Mouse (Mus musculus): ENCODE results near the gene Tex36. TPM values are rescaled to one million over a fixed set of nuclear protein-coding genes. Genes with fewer than 3 reads are reported as not detected.
A peak's percentile ranks its signal among the peaks of the same experiment; 100 is the strongest.

Gene Tex36
- under 1 TPM in 1 of 2 experiments, not detected in 1; 0.39 TPM for total RNA-seq (2021)
- long read RNA-seq: 0 reads

- no peak for DNase-seq (ENCODE audit: low spot score in 2 of 2)
Observed at GRCm38 (mm10) chr7:133602058-133602457, at the start of gene Tex36. Gene Tex36, minus strand, starts transcription at chr7:133602158.

DNA sequence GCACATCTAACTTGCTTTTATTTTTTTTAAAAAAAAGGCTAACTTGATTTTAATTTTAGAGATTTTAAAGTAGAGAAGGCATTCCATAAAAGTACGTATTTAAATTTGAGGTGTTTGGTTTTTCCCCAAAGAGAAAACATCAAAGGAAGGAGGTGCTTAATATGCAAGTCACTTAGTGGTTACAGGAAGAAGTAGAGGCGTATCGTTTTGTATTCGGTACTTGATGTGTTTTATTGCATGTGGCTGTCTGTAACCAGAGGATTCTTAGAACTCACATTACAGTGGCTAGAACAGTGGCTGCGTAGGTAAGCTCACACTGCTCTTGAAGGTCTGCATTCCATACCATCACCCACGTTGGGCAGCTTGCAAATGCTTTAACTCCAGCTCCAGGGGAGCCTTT lies 43.8 kb upstream of the Tex36 start:
- no peak for DNase-seq (ENCODE audit: low spot score in 2 of 2)

- DNase-seq (ENCODE audit: low spot score in 2 of 2): peak; percentile 22 to 34
Observed at GRCm38 (mm10) chr7:133638821-133639220, 36.9 kb upstream of the Tex36 start.

GRCm38 (mm10) chr7:133638306-133638705 lies 36.3 kb upstream of the Tex36 start:
- DNase-seq (ENCODE audit: low spot score in 2 of 2): no peak

- peak; percentile 96 to 97 for DNase-seq (ENCODE audit: low spot score in 2 of 2)
Observed at GRCm38 (mm10) chr7:133637361-133638305, 35.7 kb upstream of the Tex36 start, which contains the start of gene Edrf1. Gene Edrf1, plus strand, starts transcription at chr7:133637543.

DNA sequence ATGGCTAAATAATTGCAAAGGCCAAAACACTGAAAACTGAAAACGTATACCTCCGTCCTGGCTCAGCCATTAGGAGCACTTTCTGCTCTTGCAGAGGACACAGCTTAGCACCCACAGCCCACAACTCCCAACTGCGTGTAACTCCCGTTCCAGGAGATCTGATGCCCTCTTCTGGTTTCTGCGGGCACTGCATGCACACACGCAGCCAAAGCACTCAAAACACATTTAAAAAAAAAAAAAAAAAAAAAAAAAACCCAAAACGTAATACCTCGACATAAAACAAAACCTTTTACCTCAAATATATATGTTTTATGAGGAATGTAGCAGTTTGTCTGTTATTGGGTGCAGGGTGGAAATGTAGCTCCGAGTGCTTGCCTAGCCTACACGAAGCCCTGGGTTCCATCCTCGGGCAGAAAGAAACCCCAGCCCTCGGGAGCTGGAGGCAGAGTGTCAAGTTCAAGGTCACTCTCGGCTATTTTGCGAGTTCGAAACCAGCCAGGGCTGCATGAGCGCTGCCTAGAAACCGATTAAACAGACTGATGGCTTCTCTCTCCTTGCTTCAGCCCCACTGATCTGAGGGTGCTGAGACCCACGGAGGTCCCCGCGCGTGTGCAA lies 34.9 kb upstream of the Tex36 start:
- DNase-seq (ENCODE audit: low spot score in 2 of 2): peak; percentile 96 to 97

DNA sequence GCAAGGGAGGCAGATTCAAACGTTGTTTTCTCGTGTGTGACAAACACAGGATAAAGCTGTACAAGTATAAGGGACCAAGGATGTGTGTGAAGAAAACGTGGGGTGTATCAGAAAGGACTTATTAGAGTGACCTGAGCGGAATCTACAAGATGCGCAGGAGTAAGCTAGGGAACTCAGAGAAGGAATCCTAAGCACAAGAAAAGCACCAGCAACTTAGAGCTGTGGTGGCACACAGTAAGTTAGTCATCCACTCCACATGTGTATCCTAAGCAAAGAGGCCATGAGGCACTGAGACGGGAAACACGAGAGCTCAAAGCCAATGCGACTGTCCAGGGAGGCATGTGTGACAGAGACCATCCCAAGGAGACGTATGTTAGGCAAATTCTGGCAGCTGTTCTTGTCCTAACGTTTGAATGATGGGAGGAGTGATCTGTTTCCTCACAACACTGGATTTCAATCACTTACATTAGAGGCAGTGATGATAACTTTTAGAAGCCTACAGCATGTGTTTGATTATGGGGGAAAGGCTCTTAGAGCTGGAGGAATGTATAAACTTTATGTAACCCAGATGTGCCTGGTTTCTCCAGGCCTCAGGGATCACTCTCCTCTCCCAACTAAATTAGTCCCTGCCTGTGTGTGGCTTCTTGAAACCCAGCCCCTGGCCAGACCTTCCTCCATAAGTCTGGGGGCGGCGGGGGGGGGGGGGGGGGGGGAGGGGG lies 33.1 kb upstream of the Tex36 start:
- no peak for DNase-seq (ENCODE audit: low spot score in 2 of 2)

DNA sequence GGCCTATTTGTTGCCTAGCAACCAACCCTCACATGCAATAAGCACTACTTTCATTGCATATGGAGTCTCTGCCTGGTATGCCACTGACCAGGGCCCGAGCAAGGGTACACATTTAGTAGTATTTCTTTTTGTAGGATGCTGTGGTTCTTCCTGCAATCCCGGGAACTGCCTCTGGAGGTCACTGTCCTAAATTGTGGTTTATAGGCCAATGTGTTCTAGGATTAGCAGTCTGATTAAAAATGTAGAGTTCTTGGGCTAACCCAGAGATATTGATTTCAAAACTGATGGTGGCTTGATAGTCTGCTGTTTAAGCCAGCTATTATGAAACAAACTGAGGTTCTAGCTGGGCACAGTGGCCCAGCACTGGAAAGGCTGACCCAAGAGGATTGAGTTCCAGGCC lies 30.5 kb upstream of the Tex36 start:
- DNase-seq (ENCODE audit: low spot score in 2 of 2): peak; percentile 74 to 79

DNA sequence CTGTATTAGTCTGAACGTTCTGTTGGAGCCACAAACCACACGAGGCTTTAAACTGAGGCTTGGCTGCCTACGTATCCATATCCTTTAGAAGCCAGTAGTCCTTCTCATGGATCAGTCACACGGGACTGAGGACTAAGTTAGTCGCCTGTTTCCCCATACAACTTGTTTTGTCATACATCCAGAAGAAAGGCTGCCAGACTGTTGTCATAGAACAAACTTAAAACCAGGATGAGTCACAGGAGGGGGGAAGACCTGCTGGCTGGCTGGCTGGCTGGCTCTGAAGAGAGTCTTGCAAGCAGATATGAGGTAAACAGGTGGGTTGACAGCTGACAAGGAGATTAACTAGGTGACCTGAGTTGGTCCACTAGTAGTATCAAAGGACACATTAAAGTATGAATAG lies 28.9 kb upstream of the Tex36 start:
- no peak for DNase-seq (ENCODE audit: low spot score in 2 of 2)

GRCm38 (mm10) chr7:133627184-133627936 lies 25.4 kb upstream of the Tex36 start:
- DNase-seq (ENCODE audit: low spot score in 2 of 2): peak in 1 of 2 experiments; percentile 20

DNA sequence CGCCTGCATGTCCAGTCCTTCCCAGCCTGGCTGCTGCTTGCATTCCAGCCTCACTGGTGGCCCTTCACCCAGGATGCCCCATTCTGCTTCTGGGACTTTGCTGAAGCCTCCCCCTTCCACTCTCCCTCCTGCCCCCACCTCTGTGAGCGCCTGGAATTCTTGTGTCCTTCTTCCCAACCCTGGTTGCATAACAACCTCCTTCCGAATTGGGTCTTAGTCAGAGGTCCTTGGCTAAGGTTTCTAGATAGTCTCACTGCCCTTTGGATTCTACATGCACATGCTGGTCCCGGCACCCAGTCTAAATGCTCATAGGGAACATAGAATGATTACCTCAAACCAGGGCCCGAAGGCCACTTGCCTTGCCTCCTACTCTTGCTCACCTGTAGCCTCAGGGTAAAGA lies 21.3 kb upstream of the Tex36 start:
- DNase-seq (ENCODE audit: low spot score in 2 of 2): no peak

GRCm38 (mm10) chr7:133620721-133621120 lies 18.8 kb upstream of the Tex36 start:
- DNase-seq (ENCODE audit: low spot score in 2 of 2): peak; percentile 25 to 45

DNA sequence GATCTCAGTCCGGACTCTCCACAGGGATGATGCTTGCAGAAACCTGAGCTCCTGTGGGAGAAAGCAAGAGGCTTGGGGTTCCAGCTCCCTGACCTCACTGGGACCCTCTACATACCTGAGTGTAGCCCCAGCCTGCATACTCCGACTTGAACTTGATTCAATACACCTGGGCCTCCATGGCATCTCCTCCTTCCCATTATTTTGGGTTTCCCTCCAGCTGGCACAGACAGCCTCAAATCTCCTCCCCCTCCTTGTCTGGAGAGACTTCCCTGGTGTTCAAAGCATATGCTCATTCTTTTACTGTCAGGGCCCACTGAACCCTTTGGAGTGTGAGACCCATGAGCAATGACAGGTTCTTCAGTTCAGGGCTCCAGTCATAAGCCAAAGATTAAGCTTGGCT lies 11.0 kb upstream of the Tex36 start:
- no peak for DNase-seq (ENCODE audit: low spot score in 2 of 2)

DNA sequence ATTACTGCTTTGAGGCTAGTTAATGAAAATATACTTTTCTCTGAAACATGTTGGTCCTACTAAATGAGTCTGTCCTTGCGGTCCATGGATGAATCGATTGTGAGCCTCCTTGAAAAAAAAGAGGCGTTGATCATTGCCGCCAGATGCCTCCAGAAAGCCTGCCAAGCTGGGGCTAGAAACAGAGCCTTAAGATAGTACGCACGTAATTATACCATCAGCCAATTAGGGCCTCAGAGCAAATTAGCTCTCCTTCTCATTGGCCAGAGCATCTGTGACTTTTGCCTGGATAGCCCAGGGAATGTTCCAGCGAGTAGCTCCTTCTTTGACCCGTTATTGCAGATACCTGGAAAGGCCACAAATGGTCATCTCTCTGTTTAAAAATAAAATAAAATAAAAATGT lies 7.6 kb upstream of the Tex36 start:
- DNase-seq (ENCODE audit: low spot score in 2 of 2): peak in 1 of 2 experiments; percentile 57

DNA sequence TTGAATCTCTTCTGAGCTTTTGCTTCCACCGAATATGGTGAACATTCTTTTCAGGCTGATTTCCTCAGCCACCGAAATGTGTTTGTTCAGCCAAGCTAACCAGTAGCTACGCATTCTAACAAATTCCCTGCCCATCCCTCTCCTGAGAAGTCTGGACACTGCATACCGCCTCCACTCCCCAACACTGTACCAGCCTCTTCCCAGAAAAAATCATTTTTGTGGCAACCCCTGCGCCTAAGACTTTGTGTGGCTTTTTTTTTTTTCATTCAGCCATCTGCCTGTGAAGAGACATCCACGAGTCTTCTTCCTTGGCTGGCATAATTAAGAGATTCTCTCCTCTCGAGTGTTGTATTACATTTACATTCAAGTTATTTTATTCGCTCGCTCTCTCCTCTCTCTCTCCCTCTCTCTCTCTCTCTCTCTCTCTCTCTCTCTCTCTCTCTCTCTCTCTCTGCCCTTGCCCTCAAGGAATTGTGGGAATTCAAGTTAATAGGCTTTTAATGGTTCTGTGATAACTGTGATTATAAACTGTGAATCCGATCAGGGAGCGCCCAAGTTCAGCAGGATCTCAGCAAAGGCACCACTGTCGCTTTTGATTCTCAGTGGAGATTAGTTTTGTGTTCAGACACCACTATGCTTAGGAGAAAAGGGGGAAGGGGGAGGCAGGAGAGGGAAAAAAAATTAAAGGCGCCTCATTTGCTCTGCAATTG lies 6.8 kb upstream of the Tex36 start:
- DNase-seq (ENCODE audit: low spot score in 2 of 2): peak in 1 of 2 experiments; percentile 21

- no peak for DNase-seq (ENCODE audit: low spot score in 2 of 2)
Observed at GRCm38 (mm10) chr7:133607883-133608575, 6.1 kb upstream of the Tex36 start.

DNA sequence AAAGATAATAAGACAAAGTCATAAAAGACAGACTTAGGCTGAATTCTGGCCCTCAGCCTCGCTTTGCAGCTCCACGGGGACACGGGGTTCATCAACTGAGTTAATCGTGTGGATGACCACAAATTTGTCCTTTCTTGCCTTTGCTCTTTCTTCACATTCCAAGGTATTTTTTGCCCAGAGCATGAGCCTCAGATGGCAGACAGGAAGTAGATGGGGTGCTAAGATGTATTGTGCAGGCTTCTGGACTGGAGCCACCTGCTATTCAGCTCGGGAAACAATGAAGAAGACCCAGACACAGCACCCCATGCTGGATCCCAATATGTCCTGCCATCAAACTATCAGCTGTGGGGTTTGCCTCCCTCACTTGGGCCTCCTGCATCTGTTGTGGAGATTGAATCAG lies 5.4 kb upstream of the Tex36 start:
- no peak for DNase-seq (ENCODE audit: low spot score in 2 of 2)

DNA sequence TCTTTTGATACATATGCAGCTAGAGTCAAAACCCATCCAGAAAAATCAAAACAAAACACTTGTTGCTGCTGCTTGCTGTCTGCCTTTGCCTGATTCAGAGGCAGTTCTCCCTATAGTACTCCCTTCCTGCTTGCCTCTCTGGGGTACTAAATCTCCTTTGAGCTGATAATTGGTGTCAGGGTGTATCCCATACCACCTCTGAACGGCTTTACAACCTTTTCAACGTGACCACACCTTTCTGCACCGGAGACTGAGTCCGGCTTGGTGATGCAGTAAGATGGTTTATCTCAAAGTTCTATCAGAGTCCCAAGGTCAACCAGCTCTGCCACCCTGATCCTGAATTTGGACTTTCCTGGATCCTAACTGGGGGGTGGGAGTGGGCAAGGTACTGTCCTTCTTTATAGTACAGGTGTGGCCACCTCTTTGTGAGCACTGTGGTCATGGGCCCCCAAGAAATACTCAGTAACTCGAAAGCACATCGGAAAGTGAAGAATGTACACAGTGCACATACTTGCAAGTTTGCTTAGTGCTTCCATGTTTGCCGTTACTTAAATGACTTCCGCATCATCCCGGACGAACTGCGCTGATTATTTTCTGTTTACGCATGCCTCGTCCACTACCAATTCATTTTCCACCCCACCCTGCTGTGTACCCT lies 2.6 kb upstream of the Tex36 start:
- DNase-seq (ENCODE audit: low spot score in 2 of 2): no peak

DNA sequence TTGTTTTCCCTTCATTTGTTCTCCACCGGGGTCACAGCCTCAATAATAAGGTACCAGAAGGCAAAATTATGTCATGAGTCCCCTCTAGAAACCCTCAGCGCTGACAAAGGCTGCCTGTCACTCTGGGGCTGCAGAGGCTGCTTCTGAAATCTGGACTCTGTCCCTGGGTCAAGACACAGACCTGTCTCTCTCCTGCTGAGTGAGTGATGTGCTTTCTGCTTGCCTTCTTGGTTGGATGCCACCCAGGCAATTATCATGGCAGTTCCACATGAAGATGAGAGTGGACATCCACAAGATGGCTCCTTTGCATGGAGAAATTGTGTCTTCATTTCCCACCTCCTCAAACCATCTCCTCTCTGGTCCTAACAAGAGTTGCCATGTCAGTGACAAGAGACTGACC lies 1.2 kb upstream of the Tex36 start:
- DNase-seq (ENCODE audit: low spot score in 2 of 2): no peak
